Mouse (Mus musculus) layer of hippocampus, postnatal 10 days (tissue): ENCODE results near the gene Dlg5. TPM values are rescaled to one million over a fixed set of nuclear protein-coding genes. Genes with fewer than 3 reads are reported as not detected.

Experiments used
- DNase-seq, 2 experiments: peaks; one replicate each; pipeline ENCODE4 v3.0.0; 2021; ENCODE audit warnings: low spot score in 2 of 2
- total RNA-seq, 2 experiments: library from RNA; stranded (reverse); gene quantifications; 2 replicates each; pipeline ENCODE4 v1.2.3; 2021

Gene Dlg5
- total RNA-seq, 2 experiments from 2014 or later, result 62.2 to 66.0 TPM

- no peak for DNase-seq
Observed at GRCm38 (mm10) chr14:24235954-24236353, 9.8 kb downstream of the Dlg5 start.

DNA sequence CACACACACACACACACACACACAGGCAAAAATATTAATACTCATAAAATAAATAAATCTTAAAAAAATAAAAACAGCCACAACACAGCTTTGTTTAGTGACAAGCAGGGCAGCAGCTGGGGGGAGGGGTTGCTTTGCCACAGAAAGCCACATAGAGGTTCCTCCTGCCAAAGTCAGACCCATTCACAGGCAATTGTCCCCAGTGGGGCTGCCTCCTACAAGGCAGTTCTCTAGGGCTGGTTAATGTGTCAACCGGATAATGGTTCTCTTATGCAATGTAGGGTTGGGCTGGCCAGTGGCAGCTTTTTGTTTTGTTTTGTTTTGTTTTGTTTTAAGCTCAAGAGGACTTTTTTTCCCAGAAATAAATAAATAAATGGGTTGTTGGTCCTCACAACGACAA is 11.3 kb downstream of the Dlg5 start:
- DNase-seq, result no peak

GRCm38 (mm10) chr14:24232641-24233633 is 12.8 kb downstream of the Dlg5 start:
- DNase-seq, result peak; percentile 53 to 54

DNA sequence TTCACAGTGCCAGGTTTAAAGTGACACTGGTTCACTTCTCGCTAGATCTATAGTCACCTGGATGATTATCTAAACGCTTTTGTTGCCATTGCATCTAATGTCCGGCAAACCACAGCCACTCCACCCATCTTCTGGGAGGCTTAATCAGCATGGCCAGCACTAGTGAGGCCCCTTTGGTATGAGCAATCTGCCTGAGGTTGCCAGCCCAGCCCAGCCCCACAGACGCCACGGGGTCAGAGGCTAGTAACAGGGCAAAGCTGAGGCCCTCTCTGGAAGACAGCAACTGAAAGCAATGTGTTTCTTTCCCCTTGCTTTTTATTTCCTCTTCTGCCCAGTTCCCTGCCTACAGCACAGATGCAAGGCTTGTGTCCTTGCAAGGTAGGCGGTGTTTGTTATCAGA is 17.2 kb downstream of the Dlg5 start:
- no peak for DNase-seq

DNA sequence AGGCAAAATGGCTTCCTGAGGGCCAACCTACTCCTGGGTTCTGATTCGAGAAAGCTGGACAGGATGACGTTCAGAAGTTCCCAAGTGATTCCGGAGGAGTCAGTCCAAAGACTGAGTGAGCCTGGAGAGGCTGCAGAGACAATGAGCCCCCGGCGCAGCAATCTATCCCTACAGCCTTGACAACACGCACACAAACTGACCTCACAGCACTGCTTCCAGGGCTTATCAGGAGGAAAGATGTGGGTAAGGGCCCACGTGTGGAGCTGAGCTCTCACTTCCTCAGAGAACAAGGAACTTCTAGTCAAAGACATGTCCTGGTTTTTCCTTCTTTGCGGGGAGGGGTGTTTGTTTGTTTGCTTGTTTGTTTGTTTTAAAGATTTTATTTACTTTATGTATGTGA is 18.7 kb downstream of the Dlg5 start:
- no peak for DNase-seq

- DNase-seq, result no peak
Observed at GRCm38 (mm10) chr14:24226344-24226743, 19.4 kb downstream of the Dlg5 start.

- no peak for DNase-seq
Observed at GRCm38 (mm10) chr14:24222759-24223158, 23.0 kb downstream of the Dlg5 start.

GRCm38 (mm10) chr14:24222273-24222672 is 23.4 kb downstream of the Dlg5 start:
- no peak for DNase-seq

DNA sequence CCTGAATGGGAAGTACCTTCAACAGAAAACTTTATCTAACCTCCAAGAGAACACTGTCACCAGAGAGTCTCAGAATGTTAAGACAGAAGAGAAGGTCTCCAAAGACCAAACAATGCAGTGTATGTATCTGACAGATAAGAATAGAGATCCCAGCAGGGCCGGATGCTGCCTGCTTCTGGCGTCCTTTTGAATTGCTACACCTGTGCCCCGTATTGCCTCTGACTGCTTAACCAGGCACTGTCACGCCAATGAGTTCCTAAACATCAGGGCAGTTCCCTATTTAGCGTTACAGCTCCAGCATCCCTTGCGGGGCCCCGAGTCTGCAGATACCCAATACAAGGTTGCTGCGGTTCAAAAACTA is 28.4 kb downstream of the Dlg5 start:
- DNase-seq, result no peak

GRCm38 (mm10) chr14:24216678-24217361 is 28.9 kb downstream of the Dlg5 start:
- no peak for DNase-seq

DNA sequence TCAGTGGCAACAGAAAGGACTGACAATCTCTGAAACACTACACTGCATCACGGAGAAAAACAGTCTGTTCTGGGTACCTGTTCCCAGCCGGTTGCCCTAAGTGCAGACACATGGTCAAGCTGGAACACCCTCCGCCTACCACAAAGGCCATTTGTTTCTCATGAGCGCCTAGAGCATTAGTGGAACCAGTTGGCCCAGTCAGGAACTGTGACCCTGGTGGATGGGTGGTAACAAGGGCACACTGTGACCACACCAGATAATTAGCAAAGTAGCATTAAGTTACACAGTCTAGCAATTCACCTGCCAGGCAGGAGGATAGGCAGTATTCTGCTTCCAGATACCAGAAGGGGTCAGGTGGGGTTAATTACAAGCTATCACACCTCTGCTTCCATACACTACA is 29.7 kb downstream of the Dlg5 start:
- DNase-seq, result no peak

- DNase-seq, result no peak
Observed at GRCm38 (mm10) chr14:24214436-24214835, 31.3 kb downstream of the Dlg5 start.

GRCm38 (mm10) chr14:24213336-24213735 is 32.4 kb downstream of the Dlg5 start:
- no peak for DNase-seq

DNA sequence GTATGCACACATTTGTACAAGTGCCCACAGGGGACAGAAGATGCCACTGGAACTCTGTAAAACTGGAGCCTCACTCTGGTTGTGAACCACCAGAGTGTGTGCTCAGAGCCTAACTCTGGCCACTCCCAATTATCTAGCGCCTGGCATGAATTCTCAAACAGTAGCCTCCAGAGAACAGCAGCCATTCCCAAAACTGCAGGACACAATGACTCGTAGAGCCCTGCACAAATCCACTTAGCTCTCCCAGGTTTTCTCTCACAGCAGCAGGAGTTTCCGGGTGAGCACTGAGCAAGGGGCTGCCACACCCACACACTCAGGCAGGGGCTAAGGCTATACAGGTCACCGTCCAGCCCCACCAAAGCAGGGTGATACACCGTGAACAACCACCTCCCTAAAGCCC is 32.9 kb downstream of the Dlg5 start:
- no peak for DNase-seq

DNA sequence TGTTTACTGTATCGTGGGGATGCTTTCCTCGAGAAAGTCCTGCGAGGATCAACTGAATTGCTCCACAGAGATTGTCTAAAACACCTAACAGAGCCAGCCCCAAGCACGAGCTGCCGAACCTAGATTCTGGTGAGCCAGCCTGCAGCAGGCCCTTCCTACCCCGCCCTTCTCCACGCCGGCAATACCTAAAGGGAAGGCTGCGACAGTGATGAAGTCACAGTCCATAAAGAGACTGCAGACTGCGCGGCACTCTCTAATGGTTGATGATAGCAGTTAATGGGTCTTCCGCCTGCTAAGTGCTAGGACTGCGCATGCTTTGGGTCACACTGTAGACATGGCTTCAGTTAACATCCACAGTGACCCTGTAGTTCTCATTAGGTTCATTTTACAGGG is 38.4 kb downstream of the Dlg5 start:
- no peak for DNase-seq

GRCm38 (mm10) chr14:24206736-24207359 is 38.9 kb downstream of the Dlg5 start:
- no peak for DNase-seq

DNA sequence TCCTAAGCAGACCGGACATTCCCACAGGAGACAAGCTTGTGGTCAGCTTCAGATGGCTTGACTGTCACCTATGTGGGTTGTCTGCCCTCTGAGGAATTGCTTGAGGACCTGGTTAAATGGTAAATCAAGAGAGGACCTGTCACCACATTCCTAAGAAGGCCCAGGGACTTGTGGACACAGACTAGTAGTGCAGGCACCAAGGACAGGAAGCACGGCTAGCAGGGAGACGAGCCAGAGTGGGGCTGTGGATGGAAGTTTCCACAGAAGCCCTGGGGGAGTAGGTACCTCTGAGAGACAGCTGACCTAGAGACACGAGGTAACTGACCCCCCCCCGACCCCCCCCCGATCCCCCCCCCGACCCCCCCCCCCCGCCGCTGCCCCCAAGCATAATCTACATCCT is 39.4 kb downstream of the Dlg5 start:
- no peak for DNase-seq

- peak; percentile 59 for DNase-seq
Observed at GRCm38 (mm10) chr14:24205281-24205871, 40.3 kb downstream of the Dlg5 start.

- DNase-seq, result no peak
Observed at GRCm38 (mm10) chr14:24203210-24203609, 42.5 kb downstream of the Dlg5 start.

DNA sequence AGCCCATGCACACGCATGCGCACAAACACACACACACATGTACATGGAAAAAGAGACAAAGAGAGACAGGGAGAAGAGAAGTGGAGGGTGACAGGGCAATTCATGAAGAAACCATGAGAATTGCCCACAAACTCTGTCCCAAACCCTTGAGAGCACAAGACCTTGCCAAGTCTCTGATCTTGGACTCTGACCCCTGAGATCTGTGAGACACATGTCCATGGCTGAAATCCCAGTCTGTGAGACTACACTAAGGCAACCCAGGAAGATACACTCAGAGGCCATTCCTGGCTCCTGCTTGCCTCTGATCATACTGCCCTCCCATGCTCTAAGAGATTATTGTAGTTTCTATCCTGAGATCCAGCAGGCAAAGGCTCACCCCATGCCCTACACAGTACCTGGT is 44.9 kb downstream of the Dlg5 start:
- no peak for DNase-seq

DNA sequence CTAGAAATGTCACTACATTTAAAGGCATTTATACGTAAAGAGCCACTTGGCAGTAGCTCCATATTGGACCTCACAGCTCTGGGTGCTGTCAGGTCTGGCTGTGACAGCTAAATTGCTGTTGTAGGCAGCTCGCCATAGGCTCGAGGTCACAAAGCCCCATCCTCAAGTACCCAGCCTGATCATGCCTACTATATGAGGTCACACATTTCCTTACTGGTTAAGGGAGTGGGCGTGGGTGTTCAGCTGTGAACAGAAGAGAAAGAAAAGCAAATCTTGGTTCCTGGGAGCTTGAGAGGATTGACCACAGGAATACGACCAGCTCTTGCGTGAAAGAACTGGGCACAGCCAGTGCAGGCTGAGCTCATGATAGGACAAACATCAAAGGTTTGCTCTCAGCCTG is 46.0 kb downstream of the Dlg5 start:
- no peak for DNase-seq

DNA sequence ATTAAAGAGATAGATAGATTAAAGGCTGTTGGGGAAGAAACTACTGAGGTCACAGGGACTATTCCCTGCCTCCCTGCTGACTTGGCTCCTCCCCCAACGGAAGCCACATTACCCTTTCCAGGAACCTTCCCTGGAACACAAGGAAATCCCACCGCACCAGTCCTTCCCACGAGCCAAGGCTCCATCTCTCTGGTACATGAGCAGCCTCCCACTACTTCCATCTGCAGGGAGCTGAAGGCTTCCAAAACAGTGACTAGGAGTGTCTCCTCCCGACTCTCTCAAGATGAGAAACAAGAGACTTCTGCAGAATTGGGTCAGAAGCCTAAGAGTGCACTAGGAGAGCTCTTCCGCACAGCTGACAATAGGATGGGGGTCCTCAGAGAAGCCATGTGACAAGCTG is 47.9 kb downstream of the Dlg5 start:
- DNase-seq, result no peak
